Mouse (Mus musculus): ENCODE measurements around the gene Il11ra1.
"Not testable (repeated sequence)": the region's sequence is repeated elsewhere in the genome, so short reads cannot be mapped to it uniquely, and the experiment has no call there.

GRCm38 (mm10) chr4:41773502-41773901 is 73.7 kb downstream of the Il11ra1 start:
- TF ChIP-seq GATA1, TAL1 (IDR thresholded peaks at IDR 0.05; ENCODE audit: low read length): not testable (repeated sequence)

Measured in erythroblast, embryonic 14.5 days (primary cell).